Mouse (Mus musculus): ENCODE measurements around the gene Gdpd2. TPM values are rescaled to one million over a fixed set of nuclear protein-coding genes. Genes with fewer than 3 reads are reported as not detected.

The Gdpd2 gene
- polyA plus RNA-seq, 2 experiments = 5.6 to 11.6 TPM

DNA sequence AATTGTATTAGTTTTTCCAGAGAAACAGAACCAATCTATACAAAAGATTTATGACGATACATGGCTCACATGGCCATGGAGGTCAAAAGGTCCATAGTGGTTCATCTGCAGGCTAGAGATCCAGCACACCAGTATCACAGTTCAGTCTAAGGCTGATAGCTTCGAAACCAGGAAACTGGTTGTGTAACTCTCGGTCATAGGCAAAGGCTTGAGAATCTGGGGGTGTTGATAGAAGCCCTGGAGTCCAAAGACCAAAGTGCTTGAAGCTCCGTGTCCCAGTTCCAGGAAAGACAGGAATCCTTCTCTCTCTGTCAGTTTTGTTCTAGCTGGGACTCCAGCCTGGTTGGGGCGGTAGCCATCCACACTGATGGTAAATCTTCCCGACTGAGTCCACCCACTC lies 21.6 kb upstream of the Gdpd2 start:
- DNase-seq (ENCODE audit: low spot score) (no peak), ATAC-seq (ENCODE audit: low FRiP score, low read depth) (no peak)
- Histone ChIP-seq H3K27me3 (ENCODE audit: control insufficient read depth, insufficient read depth, low read length) (no peaks in the 10 kb centered on the region), H3K4me1 (ENCODE audit: control insufficient read depth, insufficient read depth, low read length) (no peaks in the 10 kb centered on the region), H3K27ac (replicated peaks; ENCODE audit: low read depth, low read length) (no peak overlapping the region), H3K9ac (ENCODE audit: low read depth, low read length, severe bottlenecking) (no peak overlapping the region), H3K36me3 (ENCODE audit: control insufficient read depth, insufficient read depth, low read length) (peaks cover 7% of the 10 kb centered on the region), H3K9me3 (ENCODE audit: control insufficient read depth, low read length) (no peaks in the 10 kb centered on the region), H3K4me2 (replicated peaks; ENCODE audit: low read depth, low read length, severe bottlenecking) (no peak overlapping the region), H3K4me3 (replicated peaks; ENCODE audit: low read length) (no peak overlapping the region)
- no peak for TF ChIP-seq POLR2A (IDR thresholded peaks at IDR 0.05; ENCODE audit: borderline replicate concordance, extremely low read depth, insufficient read depth, insufficient read length)
- WGBS = 87% methylated on average over 6 of the region's 6 CpGs

DNA sequence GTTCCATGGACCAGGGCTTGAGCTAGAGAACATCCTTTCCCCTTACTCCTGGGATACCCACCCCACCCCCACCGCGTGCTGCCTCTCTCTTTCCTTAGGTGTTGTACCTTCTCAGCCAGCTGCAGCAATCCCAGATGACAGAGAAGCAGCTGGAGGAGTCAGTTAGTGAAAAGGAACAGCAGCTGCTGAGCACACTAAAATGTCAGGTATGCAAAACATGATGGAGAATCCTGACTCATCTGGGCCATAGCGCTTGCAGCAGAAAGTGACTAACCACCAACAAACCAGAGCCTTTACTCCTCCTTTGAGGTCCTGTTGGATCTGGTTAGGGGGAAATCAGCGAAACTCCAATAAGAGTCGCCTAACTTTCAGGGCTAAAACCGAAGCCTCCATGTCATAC lies 13.5 kb upstream of the Gdpd2 start:
- Histone ChIP-seq H3K27ac (replicated peaks; ENCODE audit: low read depth, low read length) (no peak overlapping the region), H3K27me3 (ENCODE audit: control insufficient read depth, insufficient read depth, low read length) (no peaks in the 10 kb centered on the region), H3K4me1 (ENCODE audit: control insufficient read depth, insufficient read depth, low read length) (no peaks in the 10 kb centered on the region), H3K9ac (ENCODE audit: low read depth, low read length, severe bottlenecking) (no peak overlapping the region), H3K4me2 (replicated peaks; ENCODE audit: low read depth, low read length, severe bottlenecking) (no peak overlapping the region), H3K4me3 (replicated peaks; ENCODE audit: low read length) (no peak overlapping the region), H3K36me3 (ENCODE audit: control insufficient read depth, insufficient read depth, low read length) (peaks cover 18% of the 10 kb centered on the region), H3K9me3 (ENCODE audit: control insufficient read depth, low read length) (no peaks in the 10 kb centered on the region)
- no peak for ATAC-seq (ENCODE audit: low FRiP score, low read depth)
- TF ChIP-seq POLR2A (IDR thresholded peaks at IDR 0.05; ENCODE audit: borderline replicate concordance, extremely low read depth, insufficient read depth, insufficient read length) = no peak
- WGBS = 92% methylated on average over 6 of the region's 6 CpGs
- no peak for DNase-seq (ENCODE audit: low spot score)

DNA sequence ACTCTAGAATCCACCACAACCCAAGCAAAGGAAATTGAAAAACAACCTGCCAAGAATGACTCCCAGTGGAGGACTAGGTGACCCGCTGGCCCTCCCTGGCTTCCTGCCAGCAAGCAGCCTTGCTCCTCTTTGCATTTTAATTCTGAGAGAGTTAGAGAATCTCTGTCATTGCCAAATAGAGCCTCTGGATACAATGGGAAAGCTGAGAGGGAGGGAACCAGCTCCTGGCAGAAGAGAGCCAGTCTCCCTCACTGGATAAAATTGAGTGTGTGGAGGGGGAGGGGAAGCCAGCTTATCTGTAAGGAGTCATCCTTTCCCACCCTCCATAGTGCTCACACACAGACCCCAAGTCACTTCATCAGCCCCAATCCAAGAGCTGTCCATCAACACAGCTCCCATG lies 726 bp upstream of the Gdpd2 start:
- DNase-seq (ENCODE audit: low spot score) = peak; percentile 50
- H3K9ac ChIP-seq (ENCODE audit: low read depth, low read length, severe bottlenecking) = no peak overlapping the region
- 39% methylated on average over 1 of the region's 1 CpGs for WGBS

GRCm38 (mm10) chrX:100730266-100730665 lies 593 bp downstream of the Gdpd2 start:
- 40% methylated on average over 8 of the region's 8 CpGs for WGBS
- Histone ChIP-seq H3K36me3 (ENCODE audit: control insufficient read depth, insufficient read depth, low read length) (0 out of 2 replicates have a peak, but pooled peaks cover 7% of the 10 kb centered on the region), H3K9me3 (ENCODE audit: control insufficient read depth, low read length) (no peaks in the 10 kb centered on the region), H3K27me3 (ENCODE audit: control insufficient read depth, insufficient read depth, low read length) (no peaks in the 10 kb centered on the region), H3K4me1 (ENCODE audit: control insufficient read depth, insufficient read depth, low read length) (0 out of 2 replicates have a peak, but pooled peaks cover 3% of the 10 kb centered on the region), H3K27ac (replicated peaks; ENCODE audit: low read depth, low read length) (no peak overlapping the region), H3K9ac (ENCODE audit: low read depth, low read length, severe bottlenecking) (peak overlapping the region; percentile 40), H3K4me3 (replicated peaks; ENCODE audit: low read length) (0 out of 2 replicates have a peak overlapping the region, but pooled peaks have one; percentile 8), H3K4me2 (replicated peaks; ENCODE audit: low read depth, low read length, severe bottlenecking) (peak overlapping the region; percentile 37)
- DNase-seq (ENCODE audit: low spot score) (no peak), ATAC-seq (ENCODE audit: low FRiP score, low read depth) (no peak)
- no peak for TF ChIP-seq POLR2A (IDR thresholded peaks at IDR 0.05; ENCODE audit: borderline replicate concordance, extremely low read depth, insufficient read depth, insufficient read length)

More for the DNA sequence above, 726 bp upstream of the Gdpd2 start:
- no peak overlapping the region for H3K4me2 ChIP-seq (replicated peaks; ENCODE audit: low read depth, low read length, severe bottlenecking)
- H3K36me3 ChIP-seq (ENCODE audit: control insufficient read depth, insufficient read depth, low read length) = 0 out of 2 replicates have a peak, but pooled peaks cover 7% of the 10 kb centered on the region
- no peak overlapping the region for H3K27ac ChIP-seq (replicated peaks; ENCODE audit: low read depth, low read length)
- TF ChIP-seq POLR2A (IDR thresholded peaks at IDR 0.05; ENCODE audit: borderline replicate concordance, extremely low read depth, insufficient read depth, insufficient read length) = no peak
- H3K4me3 ChIP-seq (replicated peaks; ENCODE audit: low read length) = no peak overlapping the region
- H3K4me1 ChIP-seq (ENCODE audit: control insufficient read depth, insufficient read depth, low read length) = 0 out of 2 replicates have a peak, but pooled peaks cover 3% of the 10 kb centered on the region
- no peaks in the 10 kb centered on the region for H3K27me3 ChIP-seq (ENCODE audit: control insufficient read depth, insufficient read depth, low read length)
- H3K9me3 ChIP-seq (ENCODE audit: control insufficient read depth, low read length) = no peaks in the 10 kb centered on the region
- peak; percentile 37; the same call in 1 of the 2 replicates for ATAC-seq (ENCODE audit: low FRiP score, low read depth)

- 69% methylated on average over 7 of the region's 7 CpGs for WGBS
- TF ChIP-seq POLR2A (IDR thresholded peaks at IDR 0.05; ENCODE audit: borderline replicate concordance, extremely low read depth, insufficient read depth, insufficient read length) = no peak
- Histone ChIP-seq H3K4me1 (ENCODE audit: control insufficient read depth, insufficient read depth, low read length) (0 out of 2 replicates have a peak, but pooled peaks cover 3% of the 10 kb centered on the region), H3K27ac (replicated peaks; ENCODE audit: low read depth, low read length) (no peak overlapping the region), H3K9me3 (ENCODE audit: control insufficient read depth, low read length) (no peaks in the 10 kb centered on the region), H3K9ac (ENCODE audit: low read depth, low read length, severe bottlenecking) (no peak overlapping the region), H3K36me3 (ENCODE audit: control insufficient read depth, insufficient read depth, low read length) (no peaks in the 10 kb centered on the region), H3K4me2 (replicated peaks; ENCODE audit: low read depth, low read length, severe bottlenecking) (no peak overlapping the region), H3K27me3 (ENCODE audit: control insufficient read depth, insufficient read depth, low read length) (no peaks in the 10 kb centered on the region), H3K4me3 (replicated peaks; ENCODE audit: low read length) (no peak overlapping the region)
- ATAC-seq (ENCODE audit: low FRiP score, low read depth) (no peak), DNase-seq (ENCODE audit: low spot score) (no peak)
Observed at GRCm38 (mm10) chrX:100734359-100734758, 4.7 kb downstream of the Gdpd2 start.
